Mouse (Mus musculus) lung, postnatal 4 days (tissue): ENCODE data around the gene Eif2ak2.

Source experiments
- DNase-seq, 2 experiments: peaks; one replicate each; pipeline ENCODE4 v3.0.0; 2021

Eif2ak2 gene

DNA sequence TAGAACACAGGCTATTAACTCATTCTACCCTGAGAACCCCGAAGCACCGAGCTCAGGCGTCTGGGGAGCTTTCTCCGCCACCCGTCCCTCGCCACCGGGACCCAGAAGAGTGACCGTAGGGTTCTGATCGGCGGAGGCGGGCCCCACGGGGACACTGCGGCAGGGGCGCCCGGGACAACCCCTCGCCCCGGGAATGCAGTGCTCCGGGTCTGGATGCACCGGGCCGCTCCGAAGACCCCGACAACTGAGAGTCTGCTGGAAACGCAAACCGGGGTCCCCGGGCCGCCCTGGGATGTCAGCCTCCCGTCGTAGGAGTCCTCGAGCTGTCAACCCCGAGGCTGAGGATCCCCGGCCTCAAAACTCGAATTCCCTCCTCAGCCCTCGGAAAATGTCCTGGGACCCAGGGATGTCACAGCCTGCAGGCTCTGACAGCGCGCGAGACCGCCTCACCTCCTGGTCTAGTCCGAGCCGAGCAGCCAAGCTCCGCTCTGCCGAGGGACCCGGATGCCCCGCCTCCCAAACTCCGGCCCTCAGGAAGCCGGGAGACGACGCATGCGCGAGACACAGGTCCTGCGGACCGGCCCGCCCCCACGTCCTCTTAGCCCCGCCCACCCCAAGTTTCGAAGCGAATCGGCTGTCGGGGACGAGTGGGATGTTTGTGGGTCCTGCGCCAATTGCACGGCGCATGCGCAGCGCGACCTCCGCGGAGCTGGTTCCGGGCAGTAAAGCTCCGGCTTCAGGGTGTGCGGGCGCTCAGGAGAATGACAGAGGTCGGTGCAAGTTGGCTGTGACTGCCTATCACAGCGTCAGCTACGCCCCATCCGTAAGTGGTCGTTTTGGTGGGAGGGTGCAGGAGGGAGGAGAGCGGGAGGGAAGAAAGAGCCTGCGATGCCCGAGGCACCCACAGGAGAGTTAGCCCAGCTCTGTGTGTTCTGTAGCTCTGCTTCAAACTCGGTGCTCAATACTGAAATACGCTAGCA, 47.2 kb downstream of the Eif2ak2 start, which contains the start of the genes Heatr5b and Gpatch11:
TSS of gene Heatr5b (minus strand) at position 509 of the 980 bp plus-strand sequence.
TSS of gene Gpatch11 (plus strand) at position 712 of the 980 bp plus-strand sequence.
- peak; percentile 98 to 99 for DNase-seq

- DNase-seq = no peak
These were observed 58.0 kb downstream of the Eif2ak2 start for GRCm38 (mm10) chr17:78824346-78824745.

DNA sequence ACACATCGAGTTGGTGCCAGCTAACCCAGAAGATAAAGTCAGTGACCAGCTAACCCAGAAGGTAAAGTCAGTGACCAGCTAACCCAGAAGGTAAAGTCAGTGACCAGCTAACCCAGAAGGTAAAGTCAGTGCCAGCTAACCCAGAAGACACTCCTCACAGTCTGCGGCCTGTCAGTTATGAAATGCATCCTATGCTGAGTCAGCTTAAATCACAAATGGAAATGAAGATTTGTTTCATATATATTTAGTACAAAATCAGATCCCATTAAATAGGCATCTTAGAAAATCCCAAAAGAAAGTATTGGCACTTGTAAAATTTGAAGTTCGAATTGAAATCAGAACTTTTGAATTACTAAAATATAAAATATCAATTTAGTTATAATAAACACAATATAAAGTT, 72.8 kb downstream of the Eif2ak2 start:
- DNase-seq = no peak

DNA sequence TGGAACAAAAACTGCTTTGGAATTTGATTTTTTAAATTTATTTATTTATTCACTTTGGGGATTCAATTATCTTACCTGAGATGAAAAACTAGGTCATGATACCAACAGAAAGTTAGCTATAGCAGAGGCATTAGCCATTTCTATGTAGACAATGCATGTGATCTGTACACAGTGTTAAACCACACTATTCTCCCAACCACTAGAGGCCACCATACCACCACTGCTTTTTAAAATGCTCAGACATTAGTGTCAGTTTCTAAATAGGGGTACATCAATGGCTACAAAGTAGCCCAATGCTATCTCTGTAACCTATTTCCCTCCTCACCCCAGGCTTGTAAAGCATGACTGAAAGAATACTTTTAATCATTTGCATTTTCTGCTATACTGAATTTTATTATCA, 73.4 kb downstream of the Eif2ak2 start:
- DNase-seq = no peak
